Mouse (Mus musculus) gastrocnemius, postnatal 36 days (tissue): Measurements from ENCODE around the gene 4933430I17Rik. TPM values are rescaled to one million over a fixed set of nuclear protein-coding genes. Genes with fewer than 3 reads are reported as not detected.

Source experiments
- DNase-seq, 2 experiments: peaks; one replicate each; pipeline ENCODE4 v3.0.0; 2022
- intact Hi-C: fragments of 180-260 bp; cut with DNase I; formaldehyde crosslinking; loops from one replicate; pipeline ENCODE4 v1.15.1; 2025
- total RNA-seq, 2 experiments: library from RNA; stranded (reverse); gene quantifications; 2 replicates each; pipeline ENCODE4 v1.2.3; 2021

The 4933430I17Rik gene
- total RNA-seq, 2 experiments from 2014 or later: not detected

- no peak for DNase-seq
- intact Hi-C loops: no loop called here
Observed at GRCm38 (mm10) chr4:62502969-62503368, 22.2 kb upstream of the 4933430I17Rik start.

- intact Hi-C loops: no loop called here
- no peak for DNase-seq
Observed at GRCm38 (mm10) chr4:62503374-62503970, 21.7 kb upstream of the 4933430I17Rik start, which contains the start of gene Hdhd3. Hdhd3 (minus strand) TSS chr4:62503467.

GRCm38 (mm10) chr4:62505991-62506390 lies 19.2 kb upstream of the 4933430I17Rik start:
- intact Hi-C loops: loop anchor here (5.0 kb wide), 2 partner anchors 94 to 164 kb away; no protein-coding TSS in a partner anchor
- DNase-seq: no peak

GRCm38 (mm10) chr4:62506798-62507197 lies 18.4 kb upstream of the 4933430I17Rik start:
- intact Hi-C loops: loop anchor here (5.0 kb wide), 2 partner anchors 94 to 164 kb away; no protein-coding TSS in a partner anchor
- no peak for DNase-seq

GRCm38 (mm10) chr4:62508839-62509238 lies 16.3 kb upstream of the 4933430I17Rik start:
- DNase-seq: no peak
- intact Hi-C loops: loop anchor here (5.0 kb wide), 2 partner anchors 97 to 167 kb away; no protein-coding TSS in a partner anchor

GRCm38 (mm10) chr4:62509946-62510345 lies 15.2 kb upstream of the 4933430I17Rik start:
- intact Hi-C loops: loop anchor here (5.0 kb wide), 2 partner anchors 98 to 168 kb away; no protein-coding TSS in a partner anchor

GRCm38 (mm10) chr4:62513998-62514506 lies 11.1 kb upstream of the 4933430I17Rik start:
- intact Hi-C loops: no loop called here
- no peak for DNase-seq

More at GRCm38 (mm10) chr4:62509946-62510345, 15.2 kb upstream of the 4933430I17Rik start:
- DNase-seq: no peak

- DNase-seq: no peak
- intact Hi-C loops: no loop called here
Observed at GRCm38 (mm10) chr4:62514995-62515394, 10.2 kb upstream of the 4933430I17Rik start.

GRCm38 (mm10) chr4:62515490-62515889 lies 9.7 kb upstream of the 4933430I17Rik start:
- intact Hi-C loops: no loop called here
- DNase-seq: no peak

GRCm38 (mm10) chr4:62516079-62516478 lies 9.1 kb upstream of the 4933430I17Rik start:
- intact Hi-C loops: no loop called here
- DNase-seq: peak in 1 of 2 experiments; percentile 39

- DNase-seq: no peak
- intact Hi-C loops: no loop called here
Observed at GRCm38 (mm10) chr4:62516579-62516978, 8.6 kb upstream of the 4933430I17Rik start.

- intact Hi-C loops: no loop called here
- no peak for DNase-seq
Observed at GRCm38 (mm10) chr4:62517046-62517445, 8.1 kb upstream of the 4933430I17Rik start.

- intact Hi-C loops: no loop called here
- DNase-seq: no peak
Observed at GRCm38 (mm10) chr4:62517538-62518415, 7.4 kb upstream of the 4933430I17Rik start.

- DNase-seq: no peak
- intact Hi-C loops: no loop called here
Observed at GRCm38 (mm10) chr4:62518416-62519121, 6.6 kb upstream of the 4933430I17Rik start.

- no peak for DNase-seq
- intact Hi-C loops: no loop called here
Observed at GRCm38 (mm10) chr4:62519122-62519848, 5.9 kb upstream of the 4933430I17Rik start.

GRCm38 (mm10) chr4:62519849-62520233 lies 5.3 kb upstream of the 4933430I17Rik start, which contains the start of gene Alad:
Alad (minus strand) TSS chr4:62519918.
- intact Hi-C loops: no loop called here
- DNase-seq: peak; percentile 80 to 84

GRCm38 (mm10) chr4:62520892-62521400 lies 4.2 kb upstream of the 4933430I17Rik start:
- intact Hi-C loops: no loop called here
- no peak for DNase-seq

- intact Hi-C loops: no loop called here
Observed at GRCm38 (mm10) chr4:62525489-62525811, 281 bp downstream of the 4933430I17Rik start.

GRCm38 (mm10) chr4:62526256-62526655 lies 1.1 kb downstream of the 4933430I17Rik start:
- intact Hi-C loops: no loop called here
- DNase-seq: no peak

More at GRCm38 (mm10) chr4:62525489-62525811, 281 bp downstream of the 4933430I17Rik start:
- no peak for DNase-seq

GRCm38 (mm10) chr4:62527655-62528054 lies 2.5 kb downstream of the 4933430I17Rik start:
- intact Hi-C loops: no loop called here
- no peak for DNase-seq
